Mouse (Mus musculus): Measurements from ENCODE around the gene Fgfr2. TPM values are rescaled to one million over a fixed set of nuclear protein-coding genes. Genes with fewer than 3 reads are reported as not detected.

Gene Fgfr2
- polyA plus RNA-seq, 1 experiment from 2014 or later: not detected

DNA sequence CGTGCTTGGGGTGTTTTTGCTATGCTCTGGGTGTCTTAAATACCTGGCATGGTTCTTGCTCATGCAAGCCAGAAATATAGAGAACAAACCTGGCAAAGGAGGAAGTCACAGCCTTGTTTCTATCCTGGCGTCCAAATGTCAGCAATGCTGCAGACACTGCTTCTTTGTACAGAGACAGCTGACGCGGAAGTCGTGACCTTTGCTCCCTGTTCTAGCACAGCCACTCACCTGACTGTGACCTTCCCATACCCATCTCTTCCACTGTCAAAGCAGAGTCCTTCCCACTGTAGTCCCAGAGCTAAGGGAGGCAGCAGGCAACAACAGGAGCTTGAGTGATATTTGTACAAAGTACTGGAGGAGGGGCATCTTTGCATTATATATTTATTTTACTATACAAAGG lies 533.5 kb downstream of the Fgfr2 start:
- Histone ChIP-seq H3K36me3 (ENCODE audit: inconsistent target) (no peaks in the 10 kb centered on the region), H3K4me3 (ENCODE audit: inconsistent target) (no peak overlapping the region), H3K79me2 (ENCODE audit: inconsistent target) (no peaks in the 10 kb centered on the region), H3K27ac (no peak overlapping the region)
- WGBS (ENCODE audit: missing documents): 45% methylated on average over 5 of the region's 5 CpGs

DNA sequence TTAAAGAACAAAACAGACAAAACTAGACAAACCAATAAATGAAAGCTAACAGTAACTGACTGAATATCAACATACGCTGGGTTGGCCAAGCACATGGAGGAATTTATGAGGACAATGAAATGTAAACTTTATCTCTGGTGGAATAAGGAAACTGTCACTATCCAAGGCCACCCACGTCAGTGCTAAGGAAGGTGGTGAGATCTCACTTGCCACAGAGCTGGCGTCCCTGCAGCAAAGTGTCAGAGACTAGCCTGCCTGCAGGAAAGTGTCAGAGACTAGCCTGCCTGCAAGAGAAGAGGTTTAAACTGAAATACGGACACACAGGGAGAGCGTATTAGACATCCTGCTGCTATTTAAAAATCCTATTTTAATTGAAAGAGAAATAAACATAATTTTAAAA lies 536.0 kb downstream of the Fgfr2 start:
- Histone ChIP-seq H3K36me3 (ENCODE audit: inconsistent target) (no peaks in the 10 kb centered on the region), H3K4me3 (ENCODE audit: inconsistent target) (no peak overlapping the region), H3K79me2 (ENCODE audit: inconsistent target) (no peaks in the 10 kb centered on the region), H3K27ac (no peak overlapping the region)
- WGBS (ENCODE audit: missing documents): 94% methylated on average over 5 of the region's 5 CpGs

DNA sequence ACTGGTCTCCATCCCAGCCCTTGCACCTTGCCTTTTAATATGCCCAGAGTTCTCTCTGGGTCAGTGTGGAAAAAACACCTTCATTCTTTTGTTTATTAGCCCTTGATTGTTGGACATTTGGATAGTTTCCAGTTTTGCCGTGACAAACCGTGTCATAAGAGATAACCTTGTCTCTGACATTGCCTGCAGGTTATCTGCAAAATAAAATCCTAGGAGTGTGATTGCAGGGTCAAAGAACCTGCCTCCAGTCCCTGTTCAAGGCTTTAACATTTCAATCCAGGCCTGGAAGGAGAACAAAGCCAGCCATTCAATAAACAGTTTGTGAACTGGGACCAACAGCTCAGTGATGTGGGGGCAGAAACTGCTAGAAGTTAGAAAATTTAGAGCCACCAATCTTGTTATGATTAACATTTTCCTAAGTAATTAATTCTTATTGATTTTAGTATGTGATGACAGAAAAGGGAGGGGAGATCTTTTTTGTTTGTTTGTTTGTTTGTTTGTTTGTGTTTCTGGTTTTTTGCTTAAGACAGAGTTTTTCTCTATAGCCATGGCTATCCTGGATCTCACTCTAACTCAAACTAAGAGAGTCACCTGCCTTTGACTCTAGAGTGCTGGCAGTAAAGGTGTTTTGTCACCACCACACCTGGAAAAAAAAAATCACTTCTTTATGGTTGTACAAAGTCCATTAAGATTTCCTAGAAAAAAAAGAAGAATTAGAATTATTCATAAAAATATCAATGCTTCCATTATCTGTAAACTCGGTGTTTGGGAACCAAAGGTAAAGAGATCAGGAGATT lies 537.3 kb downstream of the Fgfr2 start:
- Histone ChIP-seq H3K36me3 (ENCODE audit: inconsistent target) (no peaks in the 10 kb centered on the region), H3K4me3 (ENCODE audit: inconsistent target) (no peak overlapping the region), H3K79me2 (ENCODE audit: inconsistent target) (no peaks in the 10 kb centered on the region), H3K27ac (no peak overlapping the region)
- 90% methylated on average over 3 of the region's 3 CpGs for WGBS (ENCODE audit: missing documents)

DNA sequence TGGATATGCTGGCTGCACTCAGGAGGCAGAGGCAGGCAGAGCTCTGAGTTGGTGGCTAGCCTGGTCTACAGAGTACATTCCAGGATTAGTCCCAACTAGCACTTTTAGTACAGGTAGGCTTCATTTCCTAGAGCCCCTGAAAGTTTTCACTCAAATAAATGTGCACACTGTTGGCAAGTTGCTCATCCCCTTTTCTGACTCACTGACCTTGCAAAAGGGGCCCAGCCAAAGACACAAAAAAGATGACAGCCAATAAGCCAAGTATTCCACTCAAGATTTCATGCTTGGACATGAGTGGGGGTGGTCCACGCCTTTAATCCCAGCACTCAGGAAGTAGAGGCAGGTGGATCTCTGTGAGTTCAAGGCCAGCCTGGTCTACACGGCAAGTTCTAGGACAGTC lies 541.7 kb downstream of the Fgfr2 start:
- Histone ChIP-seq H3K79me2 (ENCODE audit: inconsistent target) (no peaks in the 10 kb centered on the region), H3K27ac (no peak overlapping the region), H3K36me3 (ENCODE audit: inconsistent target) (no peaks in the 10 kb centered on the region), H3K4me3 (ENCODE audit: inconsistent target) (no peak overlapping the region)
- WGBS (ENCODE audit: missing documents): 96% methylated on average over 2 of the region's 2 CpGs

DNA sequence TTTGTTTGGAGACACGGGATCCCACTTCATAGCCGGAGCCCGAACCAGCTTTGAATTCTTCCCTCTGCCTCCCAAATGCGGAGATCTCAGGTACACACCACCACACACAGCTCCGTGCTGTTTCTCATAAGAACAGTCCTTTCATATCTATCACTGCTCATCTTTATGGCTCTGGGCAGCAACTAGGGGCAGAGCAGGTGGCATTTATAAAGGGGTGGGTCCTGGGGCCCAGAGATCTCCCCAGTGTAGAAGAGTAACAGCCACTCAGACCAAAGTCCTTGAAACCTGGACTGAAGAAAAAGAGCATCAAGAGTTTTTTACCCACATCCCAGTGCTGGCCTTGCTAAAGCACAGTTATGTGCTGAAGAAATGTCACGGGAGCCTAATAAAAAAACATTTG lies 542.6 kb downstream of the Fgfr2 start:
- 81% methylated on average over 6 of the region's 6 CpGs for WGBS (ENCODE audit: missing documents)
- no peaks in the 10 kb centered on the region for H3K36me3 ChIP-seq (ENCODE audit: inconsistent target)
- H3K79me2 ChIP-seq (ENCODE audit: inconsistent target): no peaks in the 10 kb centered on the region; the same call in 1 of the 2 replicates
- H3K4me3 ChIP-seq (ENCODE audit: inconsistent target): no peak overlapping the region
- H3K27ac ChIP-seq: no peak overlapping the region

DNA sequence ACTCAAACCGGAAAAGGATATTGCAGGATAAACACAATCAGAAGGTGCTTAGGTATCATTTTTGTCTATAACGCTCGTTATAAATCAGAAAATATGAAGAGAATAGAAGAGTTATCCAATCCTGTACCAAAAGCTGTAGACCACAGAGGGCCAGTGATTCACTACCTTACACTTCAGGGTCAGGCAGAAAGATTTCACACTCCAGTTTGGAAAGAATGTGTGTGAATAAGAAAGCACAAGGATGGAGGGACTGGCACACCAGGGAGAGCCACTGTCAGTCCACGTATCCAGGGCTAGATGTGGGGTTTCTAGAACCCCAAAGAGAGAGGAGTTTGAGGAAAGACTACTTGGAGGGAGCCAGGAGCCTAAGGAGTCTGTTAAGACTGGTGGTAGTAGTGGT lies 546.3 kb downstream of the Fgfr2 start:
- Histone ChIP-seq H3K79me2 (ENCODE audit: inconsistent target) (peaks cover 36% of the 10 kb centered on the region), H3K4me3 (ENCODE audit: inconsistent target) (no peak overlapping the region), H3K36me3 (ENCODE audit: inconsistent target) (no peaks in the 10 kb centered on the region), H3K27ac (no peak overlapping the region)
- WGBS (ENCODE audit: missing documents): 66% methylated on average over 4 of the region's 4 CpGs

DNA sequence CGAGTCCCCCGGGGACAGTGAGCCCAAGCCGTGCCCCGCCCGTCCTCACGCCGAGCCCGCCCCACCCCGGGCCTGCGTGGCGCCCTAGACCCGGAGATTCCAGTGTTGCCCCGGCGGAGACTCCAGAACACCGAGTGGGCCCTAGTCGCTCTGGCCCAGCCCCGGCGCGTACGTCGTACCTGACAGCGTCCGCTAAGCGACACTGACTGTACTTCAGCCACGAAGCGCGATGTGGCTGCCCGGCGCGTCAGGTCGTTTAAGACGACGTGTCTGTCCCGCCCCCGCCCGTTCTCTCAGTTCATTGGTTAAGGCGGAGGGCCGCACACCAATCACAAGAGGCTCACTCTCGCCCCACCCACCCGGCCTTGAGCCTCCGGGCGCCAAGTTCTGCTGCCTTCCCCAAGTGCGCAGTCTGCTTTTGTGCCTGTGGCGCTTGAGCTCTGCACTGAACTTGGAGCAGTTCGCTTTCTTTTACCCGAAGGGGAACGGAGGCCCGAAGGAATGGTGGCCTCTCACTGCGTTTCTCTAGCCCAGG lies 547.0 kb downstream of the Fgfr2 start, which contains the start of gene Oat:
Gene Oat, minus strand, starts transcription at position 283 of the 535 bp plus-strand sequence.
- H3K36me3 ChIP-seq (ENCODE audit: inconsistent target): no peaks in the 10 kb centered on the region
- peak within 1 kb of the TSS; percentile 40 for H3K4me3 ChIP-seq (ENCODE audit: inconsistent target)
- 1% methylated on average over 39 of the region's 49 CpGs for WGBS (ENCODE audit: missing documents)
- peaks cover 43% of the 10 kb centered on the region for H3K79me2 ChIP-seq (ENCODE audit: inconsistent target)
- peak within 1 kb of the TSS; percentile 42 for H3K27ac ChIP-seq

DNA sequence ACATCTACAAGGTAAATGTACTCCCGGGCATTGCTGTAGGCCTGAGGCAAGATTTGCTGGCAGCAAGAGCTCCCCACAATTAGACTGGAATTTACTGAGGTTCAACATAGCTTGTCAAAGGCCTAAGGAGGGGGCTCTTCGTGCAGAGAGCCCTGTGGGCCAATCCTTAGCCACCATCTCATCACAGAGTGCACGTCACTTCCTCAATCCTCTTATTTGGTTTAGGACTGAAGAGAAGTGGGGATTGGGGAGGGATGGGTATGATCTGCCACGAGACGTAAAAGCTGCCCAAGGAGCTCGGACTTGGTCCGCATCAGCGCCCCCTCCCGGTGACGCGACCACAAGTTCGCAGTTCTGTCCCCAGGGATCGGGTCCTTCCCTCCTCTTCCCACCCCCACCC lies 547.5 kb downstream of the Fgfr2 start:
- Histone ChIP-seq H3K79me2 (ENCODE audit: inconsistent target) (peaks cover 49% of the 10 kb centered on the region), H3K36me3 (ENCODE audit: inconsistent target) (no peaks in the 10 kb centered on the region), H3K4me3 (ENCODE audit: inconsistent target) (peak overlapping the region; percentile 40), H3K27ac (peak overlapping the region; percentile 42)
- WGBS (ENCODE audit: missing documents): 3% methylated on average over 13 of the region's 13 CpGs

DNA sequence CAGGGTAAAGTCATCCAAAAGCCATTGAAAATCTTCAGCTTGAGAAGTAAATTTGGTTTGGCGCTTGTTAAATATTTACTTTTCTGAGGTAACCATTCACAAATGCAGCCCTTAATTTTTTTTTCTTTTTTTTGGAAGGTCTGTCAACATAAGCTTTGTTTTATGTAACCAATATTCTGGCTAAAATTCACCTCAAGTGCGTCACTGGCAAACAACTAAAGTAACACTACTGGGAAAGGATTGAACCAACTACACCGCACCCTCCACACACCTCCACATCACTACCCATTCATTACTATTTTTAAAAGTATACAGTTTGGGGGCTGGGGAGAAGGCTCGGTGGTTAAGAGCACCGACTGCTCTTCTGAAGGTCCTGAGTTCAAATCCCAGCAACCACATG lies 548.5 kb downstream of the Fgfr2 start:
- no peak overlapping the region for H3K4me3 ChIP-seq (ENCODE audit: inconsistent target)
- no peak overlapping the region for H3K27ac ChIP-seq

DNA sequence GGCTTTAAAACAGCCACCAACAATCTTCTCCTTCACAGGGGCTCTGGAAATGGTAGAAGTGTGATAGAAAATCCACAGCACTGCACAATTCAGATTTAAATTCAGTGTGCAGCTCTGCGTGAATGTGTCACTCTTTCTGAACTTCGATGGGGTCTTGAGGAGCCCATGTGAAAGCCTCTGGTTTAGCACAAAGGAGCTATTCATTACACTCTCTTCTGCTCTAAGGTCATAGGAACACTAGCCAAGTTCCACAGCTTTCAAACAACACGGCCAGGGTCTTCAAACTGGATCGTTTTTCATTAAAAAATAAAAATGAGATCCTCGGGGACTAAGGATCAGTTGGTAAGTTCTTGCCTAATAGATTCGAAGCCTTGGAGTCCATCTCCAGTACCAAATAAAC lies 549.9 kb downstream of the Fgfr2 start:
- WGBS (ENCODE audit: missing documents): 94% methylated on average over 6 of the region's 6 CpGs
- H3K4me3 ChIP-seq (ENCODE audit: inconsistent target): no peak overlapping the region
- no peaks in the 10 kb centered on the region for H3K36me3 ChIP-seq (ENCODE audit: inconsistent target)
- H3K27ac ChIP-seq: no peak overlapping the region
- H3K79me2 ChIP-seq (ENCODE audit: inconsistent target): peaks cover 62% of the 10 kb centered on the region

More for the DNA sequence above, 548.5 kb downstream of the Fgfr2 start:
- WGBS (ENCODE audit: missing documents): 93% methylated on average over 5 of the region's 5 CpGs
- Histone ChIP-seq H3K36me3 (ENCODE audit: inconsistent target) (no peaks in the 10 kb centered on the region), H3K79me2 (ENCODE audit: inconsistent target) (peaks cover 59% of the 10 kb centered on the region)

DNA sequence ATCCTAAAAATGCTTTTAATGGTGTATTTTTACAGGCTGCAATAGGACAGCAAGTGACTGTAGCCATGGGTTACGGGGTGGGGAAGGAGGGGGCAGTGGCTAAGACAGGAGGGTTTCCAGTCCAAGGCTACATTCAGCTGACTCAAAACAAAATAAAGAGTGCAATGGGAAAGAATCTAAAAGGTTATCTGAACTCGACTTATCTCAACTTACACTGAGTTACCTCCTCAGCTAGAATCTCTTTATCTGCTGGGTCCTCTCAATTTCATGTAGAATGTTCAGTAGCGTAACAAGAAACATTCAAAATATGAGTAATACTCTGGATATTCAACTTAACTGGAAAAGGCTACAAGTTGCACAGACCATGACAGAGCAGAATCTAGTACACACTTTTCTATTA lies 550.4 kb downstream of the Fgfr2 start:
- peaks cover 65% of the 10 kb centered on the region for H3K79me2 ChIP-seq (ENCODE audit: inconsistent target)
- WGBS (ENCODE audit: missing documents): 82% methylated on average over 3 of the region's 3 CpGs
- H3K36me3 ChIP-seq (ENCODE audit: inconsistent target): no peaks in the 10 kb centered on the region
- no peak overlapping the region for H3K27ac ChIP-seq
- no peak overlapping the region for H3K4me3 ChIP-seq (ENCODE audit: inconsistent target)

DNA sequence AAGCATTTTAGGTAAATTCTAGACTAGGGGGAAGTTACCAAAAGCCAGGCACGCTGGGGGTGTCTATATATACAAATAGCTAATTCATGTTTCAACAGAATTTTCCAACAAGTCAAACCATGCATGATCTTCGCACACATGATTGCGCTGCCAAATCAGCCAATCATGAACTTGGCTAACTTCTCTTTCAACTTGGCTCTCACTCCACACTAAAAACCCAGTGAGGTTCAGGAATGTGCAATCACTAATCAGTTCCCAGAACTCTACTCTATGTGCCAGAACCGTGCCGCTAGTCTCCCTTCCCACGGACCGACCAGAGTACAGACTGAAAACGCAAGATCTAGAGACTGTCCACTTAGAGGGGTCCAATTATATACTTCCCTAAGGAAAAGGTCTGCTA lies 551.7 kb downstream of the Fgfr2 start:
- WGBS (ENCODE audit: missing documents): 95% methylated on average over 8 of the region's 8 CpGs
- H3K27ac ChIP-seq: no peak overlapping the region
- peaks cover 65% of the 10 kb centered on the region for H3K79me2 ChIP-seq (ENCODE audit: inconsistent target)
- no peak overlapping the region for H3K4me3 ChIP-seq (ENCODE audit: inconsistent target)
- H3K36me3 ChIP-seq (ENCODE audit: inconsistent target): peaks cover 5% of the 10 kb centered on the region; the same call in 1 of the 2 replicates

DNA sequence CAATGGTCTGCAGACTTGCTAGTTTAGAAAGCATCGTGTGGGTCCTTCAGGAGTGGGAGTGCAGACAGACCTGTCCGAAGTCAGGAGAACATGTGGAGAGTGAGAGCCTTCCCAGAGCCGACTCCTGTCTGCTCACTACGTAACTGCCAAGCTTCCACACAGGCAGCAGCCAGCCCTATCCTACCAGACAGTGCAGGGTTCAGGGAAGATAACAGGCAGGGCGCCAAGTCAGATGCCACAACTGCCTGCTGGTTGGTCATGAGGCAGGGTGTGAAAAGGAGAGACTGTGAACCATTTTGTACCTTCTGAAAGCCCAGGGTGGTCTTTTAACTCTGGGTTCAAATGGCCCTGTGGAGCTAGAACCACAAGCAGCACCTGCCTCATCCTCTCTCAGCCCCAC lies 553.1 kb downstream of the Fgfr2 start:
- H3K36me3 ChIP-seq (ENCODE audit: inconsistent target): peaks cover 13% of the 10 kb centered on the region; the same call in 1 of the 2 replicates
- 90% methylated on average over 5 of the region's 5 CpGs for WGBS (ENCODE audit: missing documents)
- H3K4me3 ChIP-seq (ENCODE audit: inconsistent target): no peak overlapping the region
- no peak overlapping the region for H3K27ac ChIP-seq
- H3K79me2 ChIP-seq (ENCODE audit: inconsistent target): peaks cover 61% of the 10 kb centered on the region

DNA sequence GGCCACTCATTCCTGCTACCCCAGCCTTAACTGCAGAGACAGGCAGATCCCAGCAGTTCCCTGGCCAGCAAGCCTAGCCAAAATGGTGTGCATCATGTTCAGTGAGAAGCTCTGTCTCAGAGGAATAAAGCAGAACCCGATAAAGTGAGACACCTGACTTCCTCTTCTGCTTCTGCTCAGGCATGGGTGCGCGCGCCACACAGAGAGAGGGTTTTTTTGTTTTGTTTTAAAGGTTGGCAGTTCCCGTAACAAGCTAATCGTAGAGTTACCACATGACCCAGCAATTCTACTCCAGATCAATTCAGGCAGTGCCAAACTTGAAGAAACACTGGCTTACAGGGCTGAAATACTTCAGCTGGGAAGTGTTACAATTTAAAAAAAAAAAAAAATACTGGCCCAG lies 554.3 kb downstream of the Fgfr2 start:
- 38% methylated on average over 6 of the region's 6 CpGs for WGBS (ENCODE audit: missing documents)
- peaks cover 48% of the 10 kb centered on the region for H3K79me2 ChIP-seq (ENCODE audit: inconsistent target)
- no peak overlapping the region for H3K27ac ChIP-seq
- H3K36me3 ChIP-seq (ENCODE audit: inconsistent target): peaks cover 25% of the 10 kb centered on the region; the same call in 1 of the 2 replicates
- no peak overlapping the region for H3K4me3 ChIP-seq (ENCODE audit: inconsistent target)

DNA sequence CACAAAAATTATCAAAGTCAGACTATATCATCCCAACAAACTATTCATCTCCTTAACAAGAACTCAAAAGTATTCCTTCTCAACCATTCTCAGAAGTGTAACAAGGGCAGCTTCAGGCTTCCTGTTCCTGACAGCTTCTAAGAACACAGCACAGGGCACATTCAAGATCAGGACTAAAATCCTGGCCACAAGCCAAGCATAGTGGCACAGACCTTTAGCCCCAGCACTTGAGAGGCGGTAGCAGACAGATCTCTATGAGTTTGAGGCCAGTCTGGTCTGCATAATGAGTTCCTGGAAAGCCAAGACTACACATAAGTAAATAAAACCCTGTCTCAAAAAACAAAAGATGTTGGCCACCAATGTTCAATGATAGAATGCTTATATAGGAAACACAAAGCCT lies 557.3 kb downstream of the Fgfr2 start:
- Histone ChIP-seq H3K79me2 (ENCODE audit: inconsistent target) (peaks cover 18% of the 10 kb centered on the region), H3K4me3 (ENCODE audit: inconsistent target) (no peak overlapping the region), H3K27ac (no peak overlapping the region), H3K36me3 (ENCODE audit: inconsistent target) (peaks cover 54% of the 10 kb centered on the region)
- 85% methylated on average over 1 of the region's 1 CpGs for WGBS (ENCODE audit: missing documents)

Data from macrophage (primary cell).